In the genomic region with DNA sequence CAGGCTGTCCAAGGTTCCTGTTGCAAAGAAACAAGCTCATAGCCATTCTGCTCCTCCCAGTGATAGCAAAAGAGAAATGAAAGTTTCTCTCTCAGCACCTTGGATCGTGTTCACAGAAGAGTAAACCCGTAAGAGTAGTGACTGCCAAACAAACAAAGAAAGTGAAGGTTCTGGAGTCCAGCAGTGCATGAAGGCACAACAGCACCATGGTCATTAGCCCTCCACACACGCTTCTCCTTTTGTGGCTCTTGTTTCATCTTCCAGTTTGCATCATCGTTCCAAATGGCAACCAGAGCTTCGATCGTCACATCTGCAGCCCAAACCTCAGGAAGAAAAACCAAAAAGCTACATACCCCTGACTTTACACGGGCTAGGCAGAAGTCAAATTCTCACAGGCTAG, we compare ENCODE assay signal across 15 mouse cellular contexts.
A peak's percentile ranks its signal among the peaks of the same experiment; 100 is the strongest.
DNase-seq lines count a peak whose midpoint lies in the region; ATAC-seq and TF ChIP-seq lines count a peak whose summit lies in the region.
"Had no signal": no experiment of that assay in that cellular context is flagged by ENCODE, and none has a peak within 500 bp of the region (broad histone marks: within the 10 kb centered on the region; RNA-seq: fewer than 3 reads in every experiment).

No protein-coding gene starts in this region.

- no peak for TF ChIP-seq POLR2A in lung, adult 2 months (IDR thresholded peaks at IDR 0.05; ENCODE audit: borderline replicate concordance, extremely low read depth, low read depth, low read length)

- H3K4me3 ChIP-seq in lung, postnatal 0 days (ENCODE audit: low read depth, low read length) = no peak overlapping the region
- no peak overlapping the region for H3K4me3 ChIP-seq in lung, adult 2 months (replicated peaks; ENCODE audit: extremely low read depth, low read depth, low read length)
- H3K4me3 ChIP-seq: embryonic facial prominence, embryonic 12.5 days; left cerebral cortex, adult 2 months; liver, embryonic 15.5 days; midbrain, embryonic 13.5 days had no signal

- TF ChIP-seq CTCF in lung, postnatal 0 days (IDR thresholded peaks at IDR 0.05) = no peak
- TF ChIP-seq CTCF in lung, adult 2 months (IDR thresholded peaks at IDR 0.05; ENCODE audit: insufficient read depth, low read length) = no peak

- no peak overlapping the region for H3K27ac ChIP-seq in lung, postnatal 0 days (ENCODE audit: low read length)
- H3K27ac ChIP-seq: embryonic facial prominence, embryonic 12.5 days; left cerebral cortex, adult 2 months; liver, embryonic 15.5 days; midbrain, embryonic 13.5 days had no signal

- DNase-seq in adrenal gland, adult (ENCODE audit: inconsistent age in 2 of 2, low spot score in 1 of 2) = peak; percentile 11 to 56
- no peak for DNase-seq in adrenal gland, postnatal 4 days (ENCODE audit: low spot score in 2 of 2)
- peak; percentile 8 for DNase-seq in lung, postnatal 0 days (ENCODE audit: low spot score)
- no peak for DNase-seq in lung, adult 2 months
- DNase-seq in T-cell, adult 2 months (ENCODE audit: low spot score) = peak; percentile 6
- DNase-seq in monocyte, adult 2 months (ENCODE audit: low read depth in 1 of 2, low spot score in 2 of 2) = peak; percentile 9 to 11
- DNase-seq in right cerebral cortex, postnatal 25 days = no peak
- DNase-seq in cerebellum, adult 11 months = no peak
- DNase-seq: cerebellum, adult 18-20 months; kidney, postnatal 25 days had no signal

- H3K9ac ChIP-seq in lung, postnatal 0 days (replicated peaks; ENCODE audit: low read depth) = no peak overlapping the region
- H3K9ac ChIP-seq: embryonic facial prominence, embryonic 12.5 days; liver, embryonic 15.5 days; midbrain, embryonic 13.5 days had no signal

- H3K36me3 ChIP-seq in lung, postnatal 0 days (ENCODE audit: insufficient read depth, low read length) = no peaks in the 10 kb centered on the region
- H3K36me3 ChIP-seq: embryonic facial prominence, embryonic 12.5 days; liver, embryonic 15.5 days; midbrain, embryonic 13.5 days had no signal

- no peak for ATAC-seq in lung, postnatal 0 days
- ATAC-seq: midbrain, embryonic 13.5 days had no signal

- H3K27me3 ChIP-seq in lung, postnatal 0 days (replicated peaks; ENCODE audit: insufficient read depth, low read length) = no peaks in the 10 kb centered on the region
- H3K27me3 ChIP-seq: embryonic facial prominence, embryonic 12.5 days; liver, embryonic 15.5 days; midbrain, embryonic 13.5 days had no signal

- 71% methylated on average over 7 of the region's 7 CpGs for WGBS in lung, postnatal 0 days
- WGBS in lung, adult 2 months = 61% methylated on average over 7 of the region's 7 CpGs

- no peak overlapping the region for H3K4me2 ChIP-seq in lung, postnatal 0 days (replicated peaks; ENCODE audit: low read depth, low read length)
- H3K4me2 ChIP-seq: embryonic facial prominence, embryonic 12.5 days; heart, embryonic 11.5 days; liver, embryonic 15.5 days; midbrain, embryonic 13.5 days had no signal

- H3K4me1 ChIP-seq in lung, postnatal 0 days (ENCODE audit: insufficient read depth, low read depth, low read length) = no peaks in the 10 kb centered on the region
- H3K4me1 ChIP-seq in lung, adult 2 months (ENCODE audit: control insufficient read depth, insufficient read depth, low read length) = no peaks in the 10 kb centered on the region
- H3K4me1 ChIP-seq: embryonic facial prominence, embryonic 12.5 days; liver, embryonic 15.5 days had no signal

- H3K9me3 ChIP-seq in lung, postnatal 0 days (ENCODE audit: low read length) = no peaks in the 10 kb centered on the region
- H3K9me3 ChIP-seq: embryonic facial prominence, embryonic 12.5 days; liver, embryonic 15.5 days; midbrain, embryonic 13.5 days had no signal

- TF ChIP-seq EP300 in lung, postnatal 0 days (IDR thresholded peaks at IDR 0.05) = no peak

Comparison
In these comparisons a context has a peak if more than half of its experiments do, and no peak if none do; other contexts are left out.
1. DNase-seq: peak in adrenal gland, adult (2 of 2), lung, postnatal 0 days (single experiment), T-cell, adult 2 months (single experiment) and monocyte, adult 2 months (2 of 2); none in adrenal gland, postnatal 4 days (0 of 2), lung, adult 2 months (single experiment), right cerebral cortex, postnatal 25 days (single experiment) and cerebellum, adult 11 months (single experiment).